Comparison of ENCODE assay signal across 7 mouse cellular contexts in genomic region chr13:72198341-72199105, GRCm38 (mm10).
DNase-seq lines count a peak whose midpoint lies in the region; ATAC-seq and TF ChIP-seq lines count a peak whose summit lies in the region.

No protein-coding gene starts in this region.

- H3K9ac ChIP-seq in embryonic facial prominence, embryonic 15.5 days = no peak overlapping the region
- H3K9ac ChIP-seq in kidney, embryonic 14.5 days (ENCODE audit: low read depth, low read length) = no peak overlapping the region

- ATAC-seq in embryonic facial prominence, embryonic 15.5 days (ENCODE audit: insufficient number of reproducible peaks, low FRiP score, low TSS enrichment, low read depth) = no peak
- ATAC-seq in kidney, embryonic 14.5 days (ENCODE audit: low FRiP score, low TSS enrichment) = peak; percentile 66

- H3K27me3 ChIP-seq in embryonic facial prominence, embryonic 15.5 days = no peaks in the 10 kb centered on the region
- no peaks in the 10 kb centered on the region for H3K27me3 ChIP-seq in kidney, embryonic 14.5 days (ENCODE audit: control insufficient read depth, insufficient read depth, low read length)
- H3K27me3 ChIP-seq in forebrain, embryonic 10.5 days (ENCODE audit: poor library complexity, severe bottlenecking) = no peaks in the 10 kb centered on the region

- no peaks in the 10 kb centered on the region for H3K4me1 ChIP-seq in embryonic facial prominence, embryonic 15.5 days
- H3K4me1 ChIP-seq in kidney, embryonic 14.5 days (ENCODE audit: control insufficient read depth, insufficient read depth, low read length) = peaks cover 5% of the 10 kb centered on the region; the same call in 1 of the 2 replicates
- H3K4me1 ChIP-seq in forebrain, embryonic 10.5 days = peaks cover 12% of the 10 kb centered on the region

- DNase-seq in brain, embryonic 14.5 days (ENCODE audit: low read depth) = peak; percentile 43
- peak; percentile 62 for DNase-seq in lung, postnatal 14 days
- DNase-seq in gastrocnemius, adult 2 months = no peak
- DNase-seq in adrenal gland, postnatal 14 days = no peak
- no peak for DNase-seq in forebrain, embryonic 10.5 days (ENCODE audit: extremely low spot score, low spot score)

- H3K36me3 ChIP-seq in embryonic facial prominence, embryonic 15.5 days = no peaks in the 10 kb centered on the region
- H3K36me3 ChIP-seq in kidney, embryonic 14.5 days (ENCODE audit: control insufficient read depth, insufficient read depth, low read length) = no peaks in the 10 kb centered on the region
- H3K36me3 ChIP-seq in forebrain, embryonic 10.5 days (replicated peaks) = no peaks in the 10 kb centered on the region

- no peak for TF ChIP-seq POLR2A in brain, embryonic 14.5 days (IDR thresholded peaks at IDR 0.05; ENCODE audit: borderline replicate concordance, extremely low read depth, insufficient read depth, insufficient read length, poor library complexity, severe bottlenecking)

- no peak overlapping the region for H3K4me3 ChIP-seq in embryonic facial prominence, embryonic 15.5 days (replicated peaks)
- no peak overlapping the region for H3K4me3 ChIP-seq in kidney, embryonic 14.5 days (ENCODE audit: low read length)
- H3K4me3 ChIP-seq in gastrocnemius, adult 2 months = no peak overlapping the region
- H3K4me3 ChIP-seq in forebrain, embryonic 10.5 days = no peak overlapping the region

- TF ChIP-seq CTCF in brain, embryonic 14.5 days (IDR thresholded peaks at IDR 0.05; ENCODE audit: borderline replicate concordance, extremely low read depth, insufficient read depth, insufficient read length) = no peak
- TF ChIP-seq CTCF in gastrocnemius, adult 2 months (IDR thresholded peaks at IDR 0.05) = no peak

- no peaks in the 10 kb centered on the region for H3K9me3 ChIP-seq in embryonic facial prominence, embryonic 15.5 days (replicated peaks)
- H3K9me3 ChIP-seq in kidney, embryonic 14.5 days (ENCODE audit: control insufficient read depth, low read length) = no peaks in the 10 kb centered on the region
- no peaks in the 10 kb centered on the region for H3K9me3 ChIP-seq in forebrain, embryonic 10.5 days

- WGBS in embryonic facial prominence, embryonic 15.5 days = 36% methylated on average over 22 of the region's 22 CpGs
- 41% methylated on average over 22 of the region's 22 CpGs for WGBS in kidney, embryonic 14.5 days
- 72% methylated on average over 22 of the region's 22 CpGs for WGBS in forebrain, embryonic 10.5 days

- H3K27ac ChIP-seq in embryonic facial prominence, embryonic 15.5 days (replicated peaks) = 0 out of 2 replicates have a peak overlapping the region, but pooled peaks have one; percentile 39
- no peak overlapping the region for H3K27ac ChIP-seq in kidney, embryonic 14.5 days (ENCODE audit: low read depth, low read length)
- no peak overlapping the region for H3K27ac ChIP-seq in gastrocnemius, adult 2 months
- H3K27ac ChIP-seq in forebrain, embryonic 10.5 days = no peak overlapping the region

- intact Hi-C loops in gastrocnemius, adult 2 months (cut with DNase I) = no loop called here

- H3K4me2 ChIP-seq in embryonic facial prominence, embryonic 15.5 days (replicated peaks) = 0 out of 2 replicates have a peak overlapping the region, but pooled peaks have one; percentile 6
- no peak overlapping the region for H3K4me2 ChIP-seq in kidney, embryonic 14.5 days (replicated peaks; ENCODE audit: low read depth, low read length)

Comparison
In these comparisons a context has a peak if more than half of its experiments do, and no peak if none do; other contexts are left out.
1. DNase-seq: peak in brain, embryonic 14.5 days (single experiment) and lung, postnatal 14 days (single experiment); none in gastrocnemius, adult 2 months (single experiment), adrenal gland, postnatal 14 days (single experiment) and forebrain, embryonic 10.5 days (single experiment).